Comparison of ENCODE assay signal across 8 mouse cellular contexts in genomic region chr7:70514666-70515065, GRCm38 (mm10).
DNase-seq lines count a peak whose midpoint lies in the region; ATAC-seq and TF ChIP-seq lines count a peak whose summit lies in the region.

No protein-coding gene starts in this region.

- intact Hi-C loops in heart, postnatal 14 days (cut with DNase I), result no loop called here
- intact Hi-C loops in left cerebral cortex, postnatal 4 days (cut with DNase I), result no loop called here

- 19% methylated on average over 6 of the region's 6 CpGs for WGBS in heart, embryonic 16.5 days
- 3% methylated on average over 6 of the region's 6 CpGs for WGBS in embryonic facial prominence, embryonic 10.5 days
- WGBS in kidney, postnatal 0 days, result 7% methylated on average over 6 of the region's 6 CpGs
- 15% methylated on average over 6 of the region's 6 CpGs for WGBS in neural tube, embryonic 11.5 days

- 0 out of 2 replicates have a peak, but pooled peaks cover 2% of the 10 kb centered on the region for H3K4me1 ChIP-seq in heart, embryonic 16.5 days (ENCODE audit: control insufficient read depth, insufficient read depth, low read length)
- peaks cover 36% of the 10 kb centered on the region for H3K4me1 ChIP-seq in embryonic facial prominence, embryonic 10.5 days
- peaks cover 10% of the 10 kb centered on the region; the same call in 1 of the 2 replicates for H3K4me1 ChIP-seq in kidney, postnatal 0 days (replicated peaks; ENCODE audit: insufficient read depth, low read length)
- 0 out of 2 replicates have a peak, but pooled peaks cover 4% of the 10 kb centered on the region for H3K4me1 ChIP-seq in neural tube, embryonic 11.5 days (ENCODE audit: control insufficient read depth, insufficient read depth, low read length)

- no peak overlapping the region for H3K4me3 ChIP-seq in heart, embryonic 16.5 days (ENCODE audit: low read length)
- no peak overlapping the region for H3K4me3 ChIP-seq in embryonic facial prominence, embryonic 10.5 days
- H3K4me3 ChIP-seq in kidney, postnatal 0 days (replicated peaks; ENCODE audit: low read depth, low read length), result no peak overlapping the region
- H3K4me3 ChIP-seq in neural tube, embryonic 11.5 days (ENCODE audit: low read depth, low read length), result no peak overlapping the region

- H3K27me3 ChIP-seq in heart, embryonic 16.5 days (ENCODE audit: control insufficient read depth, insufficient read depth, low read length), result 0 out of 2 replicates have a peak, but pooled peaks cover 3% of the 10 kb centered on the region
- H3K27me3 ChIP-seq in embryonic facial prominence, embryonic 10.5 days (replicated peaks; ENCODE audit: low read depth, poor library complexity, severe bottlenecking), result no peaks in the 10 kb centered on the region
- H3K27me3 ChIP-seq in kidney, postnatal 0 days (ENCODE audit: insufficient read depth, low read length), result no peaks in the 10 kb centered on the region
- no peaks in the 10 kb centered on the region for H3K27me3 ChIP-seq in neural tube, embryonic 11.5 days (ENCODE audit: control insufficient read depth, insufficient read depth, low read length)

- ATAC-seq in heart, embryonic 16.5 days (replicated peaks; ENCODE audit: extremely low read depth, insufficient read depth, low FRiP score), result no peak
- ATAC-seq in kidney, postnatal 0 days (replicated peaks; ENCODE audit: low FRiP score, low read depth), result peak; percentile 77
- ATAC-seq in neural tube, embryonic 11.5 days (ENCODE audit: insufficient read depth, low FRiP score, low TSS enrichment), result no peak

- no peaks in the 10 kb centered on the region for H3K36me3 ChIP-seq in heart, embryonic 16.5 days (ENCODE audit: control insufficient read depth, insufficient read depth)
- no peaks in the 10 kb centered on the region for H3K36me3 ChIP-seq in embryonic facial prominence, embryonic 10.5 days (replicated peaks)
- H3K36me3 ChIP-seq in kidney, postnatal 0 days (ENCODE audit: insufficient read depth, low read length), result no peaks in the 10 kb centered on the region
- H3K36me3 ChIP-seq in neural tube, embryonic 11.5 days (ENCODE audit: control insufficient read depth, insufficient read depth, low read length), result no peaks in the 10 kb centered on the region

- DNase-seq in heart, postnatal 14 days, result no peak
- peak; percentile 74 for DNase-seq in embryonic facial prominence, embryonic 10.5 days (ENCODE audit: low spot score)
- peak; percentile 91 for DNase-seq in kidney, postnatal 0 days (ENCODE audit: low spot score)
- peak; percentile 48 for DNase-seq in neural tube, embryonic 11.5 days (ENCODE audit: low spot score)
- DNase-seq in cerebellum, adult 8-10 months, result no peak
- no peak for DNase-seq in thymus, postnatal 14 days
- DNase-seq in left cerebral cortex, postnatal 4 days, result no peak

- H3K27ac ChIP-seq in heart, embryonic 16.5 days (ENCODE audit: low read length), result no peak overlapping the region
- H3K27ac ChIP-seq in embryonic facial prominence, embryonic 10.5 days (replicated peaks), result peak overlapping the region; percentile 73
- H3K27ac ChIP-seq in kidney, postnatal 0 days, result peak overlapping the region; percentile 84
- no peak overlapping the region for H3K27ac ChIP-seq in neural tube, embryonic 11.5 days (ENCODE audit: low read depth, low read length)

- peak overlapping the region; percentile 4; the same call in 1 of the 2 replicates for H3K4me2 ChIP-seq in heart, embryonic 16.5 days (ENCODE audit: low read depth, low read length)
- peak overlapping the region; percentile 25 for H3K4me2 ChIP-seq in kidney, postnatal 0 days (ENCODE audit: low read length)
- no peak overlapping the region for H3K4me2 ChIP-seq in neural tube, embryonic 11.5 days (ENCODE audit: low read depth)

- H3K9me3 ChIP-seq in heart, embryonic 16.5 days (replicated peaks; ENCODE audit: control insufficient read depth, low read length), result no peaks in the 10 kb centered on the region
- H3K9me3 ChIP-seq in embryonic facial prominence, embryonic 10.5 days, result no peaks in the 10 kb centered on the region
- no peaks in the 10 kb centered on the region for H3K9me3 ChIP-seq in kidney, postnatal 0 days (replicated peaks; ENCODE audit: low read length)
- no peaks in the 10 kb centered on the region for H3K9me3 ChIP-seq in neural tube, embryonic 11.5 days (ENCODE audit: control insufficient read depth, low read length)

- TF ChIP-seq CTCF in kidney, postnatal 0 days (IDR thresholded peaks at IDR 0.05; ENCODE audit: low read depth), result no peak

- no peak overlapping the region for H3K9ac ChIP-seq in heart, embryonic 16.5 days (ENCODE audit: low read length)
- no peak overlapping the region for H3K9ac ChIP-seq in kidney, postnatal 0 days (ENCODE audit: low read depth, low read length)
- H3K9ac ChIP-seq in neural tube, embryonic 11.5 days (ENCODE audit: low read length), result no peak overlapping the region

Comparison
In these comparisons a context has a peak if more than half of its experiments do, and no peak if none do; other contexts are left out.
1. H3K27ac ChIP-seq: peak in embryonic facial prominence, embryonic 10.5 days (single experiment) and kidney, postnatal 0 days (single experiment); none in heart, embryonic 16.5 days (single experiment) and neural tube, embryonic 11.5 days (single experiment).
2. DNase-seq: peak in embryonic facial prominence, embryonic 10.5 days (single experiment), kidney, postnatal 0 days (single experiment) and neural tube, embryonic 11.5 days (single experiment); none in heart, postnatal 14 days (0 of 2), cerebellum, adult 8-10 months (single experiment), thymus, postnatal 14 days (single experiment) and left cerebral cortex, postnatal 4 days (single experiment).